Mouse (Mus musculus) liver, postnatal 0 days (tissue): Measurements from ENCODE around the gene Vps26a.

Experiments used
- CTCF ChIP-seq: sonication (generic); IDR thresholded peaks from 2 replicates; pipeline ENCODE4 v1.5.1; 2016; ENCODE audit warnings: antibody characterized with exemption, low read depth
- EP300 ChIP-seq: IDR thresholded peaks from 2 replicates; pipeline ENCODE4 v1.6.1; 2016; ENCODE audit warnings: antibody characterized with exemption, low read depth, mild to moderate bottlenecking

GRCm38 (mm10) chr10:62418831-62419356 is 67.7 kb downstream of the Vps26a start:
- no peak for TF ChIP-seq CTCF
- TF ChIP-seq EP300 = no peak
